Mouse (Mus musculus) liver, adult 10 weeks (tissue): ENCODE measurements around the gene Lcor. TPM values are rescaled to one million over a fixed set of nuclear protein-coding genes. Genes with fewer than 3 reads are reported as not detected.

ENCODE experiments used
- polyA plus RNA-seq: library from polyadenylated mRNA; stranded (reverse); fragments of 350-450 nt; fragmentation: Illumina TruSeq; extraction: RNeasy Lipid Tissue Mini Kit (QIAGEN cat#74804); gene quantifications from one replicate; pipeline ENCODE4 v1.2.3, GENCODE M21; 2014; ENCODE audit warnings: low read depth, low replicate concordance

Gene Lcor
- 7.8 TPM for polyA plus RNA-seq

DNA sequence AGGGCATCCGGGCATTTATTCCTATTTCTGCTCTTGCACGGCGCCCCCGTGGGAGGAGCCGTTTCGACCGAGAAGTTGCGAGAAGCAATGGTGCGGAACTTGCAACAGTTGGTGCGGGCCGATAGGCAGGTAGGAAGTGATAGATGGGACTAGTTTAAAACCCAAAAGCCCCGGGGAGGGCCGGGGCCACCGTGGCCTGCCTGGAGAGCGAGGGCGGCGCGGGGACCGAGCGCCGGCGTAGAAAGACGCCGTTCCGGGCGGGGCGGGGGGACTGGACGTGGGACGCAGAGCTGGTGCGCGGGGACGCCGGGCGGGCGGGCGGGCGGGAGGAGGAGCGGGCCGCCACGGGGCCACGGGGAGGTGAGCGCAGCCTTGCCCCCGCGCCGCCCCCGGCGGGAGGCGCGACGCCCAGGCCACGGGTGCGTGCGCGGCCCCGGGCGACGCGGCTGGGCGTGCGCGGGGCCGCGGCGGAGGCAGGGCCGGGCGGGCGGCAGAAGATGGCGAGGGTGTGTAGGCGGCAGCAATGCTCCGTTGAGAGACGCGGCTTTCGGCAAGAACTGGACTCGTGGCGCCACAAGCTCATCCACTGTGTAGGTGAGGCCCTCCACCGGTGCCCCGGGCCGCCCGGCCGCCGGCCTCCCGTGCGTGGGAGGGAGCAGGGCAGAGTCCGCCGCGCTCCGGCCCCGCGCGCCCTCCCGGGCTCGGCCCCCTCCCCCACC is at the start of gene Lcor:
Gene Lcor, plus strand, starts transcription at position 448 of the 719 bp plus-strand sequence.

DNA sequence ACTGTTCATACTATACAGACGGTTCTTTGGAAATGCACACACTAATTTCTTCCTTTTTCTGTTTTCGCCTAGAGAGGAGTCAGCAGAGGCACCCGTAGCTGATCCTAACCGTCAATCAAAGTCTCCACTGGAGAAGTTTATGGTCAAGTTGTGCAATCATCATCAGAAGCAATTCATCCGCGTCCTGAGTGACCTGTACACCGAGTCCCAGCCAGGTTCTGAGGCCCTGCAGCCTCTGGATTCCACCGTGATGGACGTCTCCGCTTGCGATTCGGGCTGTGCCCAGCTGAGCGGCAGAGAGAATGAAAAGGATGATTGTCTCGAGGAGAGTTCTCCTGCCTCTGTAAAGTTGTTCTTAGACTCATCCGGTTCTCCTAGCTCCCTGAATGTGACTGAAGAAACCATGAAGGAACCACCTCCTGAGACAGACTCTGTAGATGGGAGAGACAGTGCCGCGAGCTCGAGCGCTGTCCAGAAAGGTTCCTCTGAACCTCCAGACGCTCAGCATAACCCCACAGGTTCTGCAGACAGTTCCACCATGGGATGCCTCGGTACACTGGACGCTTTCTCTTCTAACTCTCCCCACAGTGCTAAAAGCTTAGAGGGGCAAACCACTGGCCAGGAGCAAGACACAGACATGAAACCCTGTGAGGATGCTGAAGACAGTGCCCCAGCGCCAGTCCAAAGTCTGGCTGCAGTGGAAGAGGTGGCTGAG is 99.4 kb downstream of the Lcor start, which contains the start of gene Gm340:
Gene Gm340, plus strand, starts transcription at position 665 of the 715 bp plus-strand sequence.

Other genes with a start within 250 kb of the Lcor start
- gene Tm9sf3, start 218.6 kb upstream of the Lcor start, polyA plus RNA-seq = 286 TPM
- gene Pik3ap1, start 97.5 kb upstream of the Lcor start, polyA plus RNA-seq = 36.6 TPM
- gene Gm340, start 99.7 kb downstream of the Lcor start, polyA plus RNA-seq = 0.74 TPM